Mouse (Mus musculus) hindbrain, postnatal 0 days (tissue): ENCODE results near the gene Col28a1. TPM values are rescaled to one million over a fixed set of nuclear protein-coding genes. Genes with fewer than 3 reads are reported as not detected.

Experiments used
- ATAC-seq: fragments of 200-750 bp; cut with Nextera tagmentation; 2 replicates; pipeline ENCODE4 v1.8.0; 2017; ENCODE audit warnings: mild to moderate bottlenecking, moderate TSS enrichment, moderate library complexity
- DNase-seq: peaks from one replicate; pipeline ENCODE4 v3.0.0-alpha.2; 2015; ENCODE audit warnings: low spot score
- H3K27ac ChIP-seq: fragments of 300-500 bp; sonication (generic); 2 replicates; pipeline ENCODE4 v1.5.1; 2014; ENCODE audit warnings: mild to moderate bottlenecking
- H3K27me3 ChIP-seq: fragments of 300-500 bp; sonication (generic); 2 replicates; pipeline ENCODE4 v1.6.1; 2014; ENCODE audit warnings: low read length, mixed read lengths; ENCODE audit not compliant: insufficient read depth
- H3K36me3 ChIP-seq: fragments of 300-500 bp; sonication (generic); 2 replicates; pipeline ENCODE4 v1.6.1; 2014; ENCODE audit warnings: low read length, mixed read lengths; ENCODE audit not compliant: insufficient read depth
- H3K4me1 ChIP-seq: fragments of 300-500 bp; sonication (generic); 2 replicates; pipeline ENCODE4 v1.6.1; 2014; ENCODE audit warnings: antibody characterized with exemption, low read length, mixed read lengths; ENCODE audit not compliant: insufficient read depth
- H3K4me2 ChIP-seq: fragments of 300-500 bp; sonication (generic); 2 replicates; pipeline ENCODE4 v1.6.1; 2014; ENCODE audit warnings: low read depth, mild to moderate bottlenecking, low read length, moderate library complexity, mixed read lengths
- H3K4me3 ChIP-seq: fragments of 300-500 bp; sonication (generic); 2 replicates; pipeline ENCODE4 v1.5.1; 2014; ENCODE audit warnings: low read length
- H3K9ac ChIP-seq: fragments of 300-500 bp; sonication (generic); replicated peaks from 2 replicates; pipeline ENCODE4 v1.6.1; 2014; ENCODE audit warnings: mild to moderate bottlenecking, low read length, moderate library complexity, mixed read lengths
- H3K9me3 ChIP-seq: fragments of 300-500 bp; sonication (generic); 2 replicates; pipeline ENCODE4 v1.6.1; 2016; ENCODE audit warnings: low read length, mixed read lengths
- CTCF ChIP-seq: IDR thresholded peaks from 2 replicates; pipeline ENCODE4 v1.5.1; 2016; ENCODE audit warnings: antibody characterized with exemption, control low read depth, low read depth
- WGBS: fragments of 180-500 bp; shearing (Covaris S2); extraction: QIAGEN DNeasy Blood & Tissue Kit; methylation state at CpG from one replicate; pipeline ENCODE4 v1.1.7; 2014; 5-methylcytosine and 5-hydroxymethylcytosine counted together
- polyA plus RNA-seq: library from polyadenylated mRNA; unstranded; fragments of >200 nt; fragmentation: Nextera tagmentation; extraction: Ambion mirVana; gene quantifications from 2 replicates; pipeline ENCODE4 v1.2.1, GENCODE M21; 2015
- total RNA-seq: library from RNA; depleted of rRNA; stranded (reverse); fragments of >200 nt; gene quantifications from 2 replicates; pipeline ENCODE4 v1.2.3, GENCODE M21; 2014

Gene Col28a1
- total and polyA plus RNA-seq, 2 experiments from 2014 or later = 0.94 to 1.4 TPM

GRCm38 (mm10) chr6:8126545-8126944, 65.9 kb downstream of the Col28a1 start:
- Histone ChIP-seq H3K4me1 (no peaks in the 10 kb centered on the region), H3K27ac (no peak overlapping the region), H3K36me3 (no peaks in the 10 kb centered on the region), H3K27me3 (no peaks in the 10 kb centered on the region), H3K9ac (no peak overlapping the region), H3K4me3 (no peak overlapping the region), H3K9me3 (no peaks in the 10 kb centered on the region), H3K4me2 (no peak overlapping the region)
- no peak for TF ChIP-seq CTCF
- DNase-seq (no peak), ATAC-seq (no peak)
- 32% methylated on average over 3 of the region's 3 CpGs for WGBS

GRCm38 (mm10) chr6:8119116-8119515, 73.3 kb downstream of the Col28a1 start:
- 70% methylated on average over 2 of the region's 2 CpGs for WGBS
- Histone ChIP-seq H3K4me3 (no peak overlapping the region), H3K27ac (no peak overlapping the region), H3K4me1 (no peaks in the 10 kb centered on the region), H3K36me3 (no peaks in the 10 kb centered on the region), H3K9me3 (no peaks in the 10 kb centered on the region), H3K4me2 (no peak overlapping the region), H3K27me3 (no peaks in the 10 kb centered on the region), H3K9ac (no peak overlapping the region)
- ATAC-seq (no peak), DNase-seq (no peak)
- no peak for TF ChIP-seq CTCF

DNA sequence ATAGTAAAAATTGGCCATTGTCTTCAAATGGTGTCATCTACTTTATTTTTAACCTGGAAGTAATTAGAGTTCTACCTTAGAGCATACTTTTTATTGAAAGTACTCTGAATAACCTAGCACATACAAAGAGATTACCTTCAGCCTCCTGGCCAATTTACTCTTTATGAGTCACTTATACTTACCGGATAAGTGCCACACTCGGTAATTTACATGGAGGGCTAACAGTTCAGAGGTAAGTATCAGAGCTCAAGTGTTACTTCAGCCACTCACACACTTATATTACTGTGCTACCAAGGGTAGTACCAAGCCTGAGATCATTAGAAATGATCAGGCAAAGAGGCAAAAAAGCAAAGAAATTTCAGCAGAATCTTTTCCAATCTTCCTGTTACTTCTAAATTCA, 73.8 kb downstream of the Col28a1 start:
- WGBS = 78% methylated on average over 2 of the region's 2 CpGs
- Histone ChIP-seq H3K9ac (no peak overlapping the region), H3K9me3 (no peaks in the 10 kb centered on the region), H3K27me3 (no peaks in the 10 kb centered on the region), H3K27ac (no peak overlapping the region), H3K4me2 (no peak overlapping the region), H3K36me3 (no peaks in the 10 kb centered on the region), H3K4me1 (no peaks in the 10 kb centered on the region), H3K4me3 (no peak overlapping the region)
- DNase-seq = no peak
- ATAC-seq = no peak
- TF ChIP-seq CTCF = no peak

DNA sequence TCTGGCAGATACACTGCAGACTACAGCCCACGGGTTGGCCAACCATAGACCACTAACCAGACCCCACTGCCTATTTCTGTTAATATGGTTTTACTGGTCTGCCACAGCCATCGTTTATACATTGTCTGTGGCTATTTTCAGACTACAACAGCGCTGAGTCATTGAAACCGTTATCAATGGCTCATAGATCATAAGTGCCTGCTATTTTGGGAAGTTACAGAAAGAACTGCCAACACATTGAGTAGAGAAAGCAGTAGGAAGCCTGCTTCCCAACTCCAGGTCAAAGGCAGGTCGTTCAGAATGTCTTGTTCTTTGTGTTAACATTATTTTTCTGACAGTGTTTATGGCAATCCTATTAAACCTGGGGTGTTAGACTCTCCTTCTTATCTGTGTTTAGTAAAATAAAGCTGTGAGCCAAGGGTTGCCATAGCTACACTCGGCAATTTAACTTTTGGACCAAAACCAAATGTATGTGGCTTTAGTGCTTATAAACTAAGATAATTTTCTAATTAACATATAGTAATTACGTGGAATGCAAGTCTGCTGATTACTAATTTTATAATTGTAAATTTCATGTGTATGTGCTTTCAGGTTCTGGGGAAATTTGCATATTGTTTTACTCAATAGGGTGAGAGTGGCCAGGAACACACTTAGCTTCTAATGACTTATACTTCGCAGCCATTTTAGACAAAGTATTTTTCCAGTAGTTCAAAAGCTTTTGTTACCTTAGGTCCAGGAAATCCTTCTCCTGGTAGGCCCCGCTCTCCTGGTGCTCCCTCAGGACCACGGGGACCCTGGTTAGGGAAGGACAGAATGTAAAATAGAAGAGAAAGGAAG, 86.3 kb downstream of the Col28a1 start:
- Histone ChIP-seq H3K4me1 (no peaks in the 10 kb centered on the region), H3K27me3 (no peaks in the 10 kb centered on the region), H3K9ac (no peak overlapping the region), H3K9me3 (no peaks in the 10 kb centered on the region), H3K4me2 (no peak overlapping the region), H3K4me3 (no peak overlapping the region), H3K27ac (no peak overlapping the region), H3K36me3 (no peaks in the 10 kb centered on the region)
- ATAC-seq (no peak), DNase-seq (no peak)
- no peak for TF ChIP-seq CTCF
- WGBS = 66% methylated on average over 10 of the region's 10 CpGs

DNA sequence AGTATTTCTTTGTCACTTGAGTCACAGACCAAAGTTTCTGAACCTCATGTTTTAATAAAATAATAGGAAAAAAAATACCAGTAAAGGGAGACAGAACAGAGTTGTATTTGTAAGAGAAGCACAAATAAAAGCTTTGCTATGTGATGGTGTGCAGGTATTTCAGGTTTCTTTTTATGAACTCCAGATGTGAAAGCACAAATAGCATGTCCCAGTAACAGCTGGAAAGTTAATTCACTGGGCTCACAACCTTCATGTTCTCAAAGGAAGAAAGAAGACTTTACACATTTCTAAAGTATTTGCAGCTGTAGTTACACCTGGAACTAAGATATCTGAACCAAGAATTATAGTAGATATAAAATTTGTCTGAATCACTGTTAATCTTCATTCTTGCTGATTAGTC, 91.2 kb downstream of the Col28a1 start:
- ATAC-seq (no peak), DNase-seq (no peak)
- H3K36me3 ChIP-seq = no peaks in the 10 kb centered on the region
- no peak for TF ChIP-seq CTCF
- H3K27me3 ChIP-seq = no peaks in the 10 kb centered on the region
- H3K4me2 ChIP-seq = no peak overlapping the region
- no peaks in the 10 kb centered on the region for H3K9me3 ChIP-seq
- H3K4me1 ChIP-seq = no peaks in the 10 kb centered on the region
- H3K9ac ChIP-seq = no peak overlapping the region
- no peak overlapping the region for H3K27ac ChIP-seq
- no peak overlapping the region for H3K4me3 ChIP-seq

GRCm38 (mm10) chr6:8095856-8096255, 96.6 kb downstream of the Col28a1 start:
- WGBS = 57% methylated on average over 3 of the region's 3 CpGs
- DNase-seq = peak; percentile 50
- ATAC-seq = peak; percentile 64; the same call in 1 of the 2 replicates

More at GRCm38 (mm10) chr6:8095856-8096255, 96.6 kb downstream of the Col28a1 start:
- Histone ChIP-seq H3K4me2 (no peak overlapping the region), H3K27ac (no peak overlapping the region), H3K27me3 (no peaks in the 10 kb centered on the region), H3K4me3 (no peak overlapping the region), H3K4me1 (no peaks in the 10 kb centered on the region), H3K9ac (no peak overlapping the region), H3K36me3 (no peaks in the 10 kb centered on the region), H3K9me3 (no peaks in the 10 kb centered on the region)
- TF ChIP-seq CTCF = no peak
